Mouse (Mus musculus) left cerebral cortex, postnatal 10 days (tissue): ENCODE measurements around the gene AW822073. TPM values are rescaled to one million over a fixed set of nuclear protein-coding genes. Genes with fewer than 3 reads are reported as not detected.
"Not testable (repeated sequence)": the region's sequence is repeated elsewhere in the genome, so short reads cannot be mapped to it uniquely, and the experiment has no call there.

ENCODE experiments used
- DNase-seq, 2 experiments: peaks; one replicate each; pipeline ENCODE4 v3.0.0; 2021 to 2022; ENCODE audit warnings: low spot score in 2 of 2, mixed read lengths in 1 of 2; ENCODE audit errors: extremely low spot score in 1 of 2
- intact Hi-C: fragments of 180-260 bp; cut with DNase I; formaldehyde crosslinking; loops from one replicate; pipeline ENCODE4 v1.15.1; 2025
- total RNA-seq, 2 experiments: library from RNA; stranded (reverse); gene quantifications; 2 replicates each; pipeline ENCODE4 v1.2.3; 2021

Gene AW822073
- total RNA-seq, 2 experiments from 2014 or later, result not detected

DNA sequence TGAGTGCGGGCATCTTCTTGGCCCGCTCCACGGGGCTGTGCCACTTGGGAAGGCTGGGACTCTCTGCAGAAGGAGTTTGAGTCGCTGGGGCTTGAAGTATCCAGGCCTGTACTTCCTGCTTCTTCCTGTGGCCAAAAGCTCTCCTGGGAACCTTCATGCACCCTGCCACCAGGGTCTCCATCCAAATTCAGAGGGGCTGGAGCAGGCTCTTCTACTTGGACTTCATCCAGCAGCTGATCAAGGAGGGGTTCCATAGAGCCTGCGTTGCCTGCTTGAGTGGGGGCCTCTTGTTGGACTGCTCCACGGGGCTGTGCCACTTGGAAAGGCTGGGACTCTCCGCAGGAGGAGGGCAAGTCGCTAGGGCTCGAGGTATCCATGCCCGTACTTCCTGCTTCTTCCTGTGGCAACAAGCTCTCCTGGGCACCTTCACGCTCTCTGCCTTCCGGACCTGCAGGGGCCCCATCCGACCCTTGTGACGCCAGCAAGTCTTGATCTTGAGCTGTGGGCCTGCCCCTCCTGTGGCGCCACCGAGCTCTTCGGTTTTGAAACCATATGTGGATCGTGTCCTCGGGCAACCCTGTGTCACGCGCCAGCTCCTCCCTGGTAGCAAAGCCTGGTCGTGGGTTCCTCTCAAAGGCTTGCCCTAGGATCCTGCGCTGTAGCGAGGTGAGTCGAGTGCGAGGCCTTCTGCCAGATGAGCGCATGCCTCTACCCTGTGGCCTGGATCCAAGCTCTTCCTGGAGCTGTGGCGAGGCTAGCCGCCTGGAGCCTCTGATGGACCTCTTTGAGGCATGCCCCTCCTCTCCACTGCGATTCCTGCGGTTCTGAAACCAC lies 541 bp downstream of the AW822073 start:
- intact Hi-C loops, result not testable (repeated sequence)
- peak in 1 of 2 experiments; percentile 90 for DNase-seq

DNA sequence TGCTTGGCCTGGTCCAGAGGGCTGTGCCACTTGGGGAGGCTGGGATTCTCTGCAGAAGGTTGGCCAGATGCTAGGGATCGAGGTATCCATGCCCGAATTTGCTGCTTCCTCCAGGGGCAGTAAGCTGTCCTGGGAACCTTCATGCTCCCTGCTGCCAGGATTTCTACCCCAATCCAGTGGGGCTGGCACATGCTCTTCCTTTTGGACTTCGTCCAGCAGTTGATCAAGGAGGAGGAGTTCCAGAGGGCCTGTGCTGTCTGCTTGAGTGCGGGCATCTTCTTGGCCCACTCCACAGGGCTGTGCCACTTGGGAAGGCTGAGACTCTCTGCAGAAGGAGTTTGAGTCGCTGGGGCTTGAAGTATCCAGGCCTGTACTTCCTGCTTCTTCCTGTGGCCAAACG lies 1.6 kb downstream of the AW822073 start:
- intact Hi-C loops, DNase-seq: not testable (repeated sequence)

DNA sequence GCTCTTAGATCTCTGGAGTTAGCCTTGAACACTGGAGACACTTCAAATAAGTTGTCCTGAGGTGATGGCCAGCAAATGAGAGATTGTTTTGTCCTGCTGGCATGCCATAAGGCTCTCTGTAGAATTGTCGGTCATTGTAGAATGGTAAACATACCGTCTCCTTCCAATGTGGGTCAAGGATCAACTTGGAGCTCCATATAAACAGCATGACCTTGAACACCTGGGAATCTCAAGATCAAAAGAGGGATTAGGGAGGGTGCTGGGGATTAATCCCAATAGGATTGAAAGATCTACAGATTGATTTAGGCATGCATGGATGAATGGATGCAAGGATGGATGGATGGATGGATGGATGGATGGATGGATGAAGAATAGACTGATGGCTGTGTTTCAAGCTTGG lies 3.2 kb downstream of the AW822073 start:
- intact Hi-C loops, DNase-seq: not testable (repeated sequence)

GRCm38 (mm10) chr10:58220726-58221125 lies 4.0 kb downstream of the AW822073 start:
- DNase-seq, result peak in 1 of 2 experiments; percentile 55
- intact Hi-C loops, result no loop called here

DNA sequence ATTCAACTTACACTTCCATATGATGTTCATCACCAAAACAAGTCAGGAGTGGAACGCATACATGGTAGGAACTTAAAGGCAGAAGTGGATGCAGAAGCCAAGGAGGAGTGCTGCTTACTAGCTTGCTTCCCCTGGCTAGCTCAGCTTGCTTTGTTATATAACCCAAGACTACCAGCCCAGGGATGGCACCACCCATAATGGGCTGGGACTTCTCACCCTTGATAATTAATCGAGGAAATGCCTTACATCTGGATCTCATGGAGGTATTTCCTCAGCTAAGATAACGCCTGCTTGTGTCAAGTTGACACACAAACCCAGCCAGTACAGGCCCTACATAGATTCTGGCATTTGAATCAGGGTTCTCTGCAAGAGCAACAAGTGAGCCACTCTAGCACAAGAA lies 7.4 kb downstream of the AW822073 start:
- DNase-seq, result no peak
- intact Hi-C loops, result no loop called here

GRCm38 (mm10) chr10:58215353-58215752 lies 9.4 kb downstream of the AW822073 start:
- intact Hi-C loops, result no loop called here
- DNase-seq, result no peak

DNA sequence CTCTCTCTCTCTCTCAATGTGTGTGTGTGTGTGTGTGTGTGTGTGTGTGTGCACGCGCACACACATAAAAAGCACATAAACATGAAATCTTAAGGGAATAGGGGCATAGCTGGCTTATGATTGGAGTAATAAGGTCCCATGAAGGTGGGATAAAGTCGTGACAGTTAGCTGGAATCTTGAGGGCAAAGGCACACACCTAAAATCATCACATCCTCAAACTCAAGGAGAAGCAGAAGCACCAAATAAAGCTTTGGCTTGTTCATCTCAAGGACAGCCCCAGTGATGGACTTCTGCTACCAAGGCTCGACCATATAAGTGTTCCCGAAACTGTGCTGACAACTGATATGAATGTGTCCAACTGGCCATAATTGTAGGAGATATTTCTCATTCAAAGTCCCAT lies 9.8 kb downstream of the AW822073 start:
- intact Hi-C loops, result no loop called here
- DNase-seq, result no peak

- no peak for DNase-seq
- intact Hi-C loops, result no loop called here
Measured at GRCm38 (mm10) chr10:58214497-58214896, 10.2 kb downstream of the AW822073 start.

DNA sequence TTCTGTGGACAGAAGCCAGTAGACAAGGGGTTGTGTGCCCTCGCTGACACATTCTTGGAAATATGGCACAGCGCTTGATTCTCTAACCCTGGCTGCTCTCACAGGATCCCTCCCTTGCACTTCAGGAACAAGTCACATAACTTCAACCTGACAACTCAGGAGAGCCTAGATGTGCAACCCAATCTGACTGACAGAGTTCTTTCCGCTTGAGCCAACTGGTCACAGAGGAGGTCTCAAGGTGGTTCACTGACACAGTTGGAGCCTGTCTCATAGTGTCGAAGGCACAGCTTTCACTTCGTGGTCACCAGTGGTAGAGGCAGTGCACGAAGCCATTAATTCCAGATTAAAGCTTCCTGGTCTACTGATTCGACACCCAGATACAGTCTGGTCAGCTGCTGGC lies 12.5 kb downstream of the AW822073 start:
- no peak for DNase-seq
- intact Hi-C loops, result no loop called here

DNA sequence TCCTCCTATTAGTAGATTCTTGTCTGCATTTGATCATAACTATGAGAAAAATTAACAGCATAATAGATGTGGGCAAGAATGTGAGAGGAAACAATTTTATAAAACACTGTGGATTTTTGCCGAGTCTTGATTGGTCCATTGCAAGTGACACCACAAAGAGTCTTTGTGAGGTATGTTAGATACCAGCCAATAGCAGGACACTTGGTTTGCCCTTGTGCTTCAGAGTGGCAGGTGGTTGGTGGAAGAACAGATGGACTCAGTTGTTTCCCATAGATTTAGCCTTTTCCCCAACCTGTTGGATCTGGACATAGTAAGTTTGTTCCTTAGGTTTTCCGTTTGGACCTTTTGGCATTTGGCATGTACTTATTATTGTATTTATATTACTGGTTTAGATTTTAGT lies 13.5 kb downstream of the AW822073 start:
- DNase-seq, result no peak
- intact Hi-C loops, result no loop called here

DNA sequence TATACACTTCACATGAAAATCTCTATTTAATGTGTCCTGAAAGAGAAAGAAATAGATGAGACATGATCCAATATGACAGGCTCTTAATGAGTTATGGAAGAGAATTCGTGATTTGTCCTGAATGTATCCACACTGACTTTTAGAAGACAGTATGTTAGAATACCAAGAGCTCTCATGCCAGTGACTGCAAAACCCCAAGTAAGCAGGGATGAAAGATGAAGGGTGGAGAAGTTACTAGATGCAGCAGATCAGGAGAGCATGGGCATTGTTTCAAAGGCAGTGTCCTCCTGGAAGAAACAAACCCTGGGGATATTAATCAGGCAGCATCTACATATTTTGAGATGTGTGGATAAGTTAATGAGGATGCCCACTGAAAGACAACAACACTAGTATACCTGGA lies 14.2 kb downstream of the AW822073 start:
- intact Hi-C loops, result no loop called here
- DNase-seq, result no peak

DNA sequence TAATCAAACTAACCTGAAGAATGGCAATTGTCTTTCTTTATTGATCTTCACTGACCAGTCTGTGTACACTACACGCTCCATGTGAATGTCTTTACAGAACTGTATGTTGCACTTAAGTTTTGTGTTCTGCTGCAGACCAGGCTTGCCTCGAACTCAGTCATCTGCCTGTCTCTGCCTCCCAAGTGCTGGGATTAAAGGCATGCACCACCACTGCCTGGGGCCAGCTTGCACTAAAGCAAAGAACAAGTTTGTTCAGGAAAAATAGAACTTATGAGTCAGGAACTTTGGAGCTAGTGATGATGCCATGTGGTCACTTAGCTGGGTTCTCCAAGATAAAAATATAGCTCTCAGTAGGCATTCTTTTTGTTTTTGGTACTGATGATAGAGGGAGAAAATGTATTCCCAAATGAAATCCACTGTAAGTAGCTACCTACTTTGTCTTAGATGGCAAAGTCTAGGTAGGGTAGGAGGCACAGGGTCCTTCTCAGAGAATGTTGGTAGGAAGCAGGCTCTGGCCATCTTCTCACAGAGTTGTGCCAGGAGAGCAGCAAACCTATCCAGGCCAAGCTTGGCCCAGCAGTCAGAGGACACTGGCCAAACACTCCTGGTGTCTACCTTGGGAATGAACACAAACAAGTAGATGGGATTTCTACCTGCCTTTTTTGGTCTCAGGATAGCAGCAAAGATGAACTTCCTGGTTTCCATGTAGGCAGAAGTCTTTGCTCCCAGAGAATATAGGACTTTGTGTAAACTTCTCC lies 14.8 kb downstream of the AW822073 start:
- intact Hi-C loops, result no loop called here
- DNase-seq, result no peak

DNA sequence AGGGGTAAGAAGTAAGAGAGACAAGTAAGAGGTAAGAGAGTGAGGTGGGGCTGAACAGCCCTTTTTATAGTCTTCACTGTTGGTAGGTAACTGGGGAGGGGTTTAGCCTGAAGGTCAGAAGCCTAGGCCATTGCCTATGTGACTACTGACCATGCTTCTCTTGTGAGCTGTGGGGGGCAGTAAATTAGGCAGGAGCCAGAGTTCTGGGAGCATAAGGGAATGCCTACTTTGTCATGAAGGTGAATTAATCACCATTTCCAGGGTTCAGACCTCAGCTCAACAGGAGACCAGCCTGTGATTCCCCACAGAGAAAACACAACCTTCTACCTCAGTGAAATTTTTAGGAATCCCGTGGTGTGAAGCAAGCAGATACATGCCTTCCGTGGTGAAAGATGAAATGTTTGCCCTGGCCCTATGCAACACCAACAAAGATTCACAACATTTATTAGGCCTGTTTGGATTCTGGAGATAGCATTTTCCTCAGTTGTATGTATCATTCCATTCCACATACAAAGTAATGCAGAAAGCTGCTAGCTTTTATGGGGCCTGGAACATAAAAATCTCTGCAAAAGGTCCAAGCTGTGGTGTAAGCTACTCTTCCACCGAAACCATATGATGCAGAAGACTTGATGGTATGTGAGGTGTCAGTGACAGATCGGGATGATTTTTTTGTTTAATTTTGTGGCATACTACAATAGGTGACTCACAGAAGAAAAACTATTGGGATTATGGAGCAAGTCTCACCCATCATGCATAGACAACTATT lies 17.9 kb downstream of the AW822073 start:
- no peak for DNase-seq

DNA sequence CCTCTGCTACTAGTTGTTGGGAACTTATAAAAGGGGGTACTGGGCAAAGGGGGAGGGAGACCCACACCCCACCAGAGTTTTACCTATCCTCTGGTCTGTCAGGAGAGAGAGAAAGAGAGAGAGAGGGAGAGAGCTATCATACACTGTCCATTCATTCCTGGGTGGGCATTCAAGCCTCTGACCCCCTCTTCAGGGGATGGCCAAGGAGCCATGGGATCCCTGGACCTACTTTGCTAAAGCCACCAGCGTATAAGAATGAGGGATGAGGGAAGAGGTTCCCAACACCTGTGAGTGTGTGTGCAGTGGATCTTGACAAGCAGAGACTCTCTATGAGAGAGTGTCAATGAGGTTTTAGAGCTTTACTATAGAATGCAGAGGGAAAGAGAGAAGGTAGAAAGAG lies 18.7 kb downstream of the AW822073 start:
- DNase-seq, result no peak
- intact Hi-C loops, result no loop called here

More for the DNA sequence above, 17.9 kb downstream of the AW822073 start:
- intact Hi-C loops, result no loop called here

Other genes starting within 250 kb of the AW822073 start
- not detected for gene Duxf3, start 7.7 kb upstream of the AW822073 start, total RNA-seq
- not detected for gene Gm4981, start 11.8 kb upstream of the AW822073 start, total RNA-seq
- 10 to 100 TPM; 65.6 to 69.0 TPM for gene Gcc2, start 30.6 kb upstream of the AW822073 start, total RNA-seq
- gene Lims1, start 98.5 kb upstream of the AW822073 start, total RNA-seq, result 10 to 100 TPM; 25.1 to 29.1 TPM
- 10 to 100 TPM; 65.0 to 67.5 TPM for gene Ranbp2, start 222.0 kb upstream of the AW822073 start, total RNA-seq